Mouse (Mus musculus) MEL (cell line): ENCODE measurements around the gene Dnajb8. TPM values are rescaled to one million over a fixed set of nuclear protein-coding genes. Genes with fewer than 3 reads are reported as not detected.

Experiments
- DNase-seq: peaks from one replicate; pipeline ENCODE4 v3.0.0; 2011; ENCODE audit warnings: low read depth, low spot score
- H3K27ac ChIP-seq: 2 replicates; pipeline ENCODE4 v1.5.1; 2012; ENCODE audit warnings: low read depth, mild to moderate bottlenecking, control low read depth, low read length, moderate library complexity; ENCODE audit not compliant: control insufficient read depth
- H3K27me3 ChIP-seq, 2 experiments: fragments of 150-350 bp in 1 of 2; sonication (generic) in 1 of 2; 2 replicates each; pipeline ENCODE4 v1.6.1; 2012; ENCODE audit warnings: low read length in 2 of 2, mild to moderate bottlenecking in 2 of 2, improper control_type of control experiment in 1 of 2, moderate library complexity in 1 of 2; ENCODE audit not compliant: insufficient read depth in 2 of 2, control insufficient read depth in 1 of 2
- H3K36me3 ChIP-seq, 2 experiments: 2 replicates each; pipeline ENCODE4 v1.6.1; 2012 to 2014; ENCODE audit warnings: low read length in 2 of 2, improper control_type of control experiment in 1 of 2, inconsistent platforms in 1 of 2, mild to moderate bottlenecking in 1 of 2; ENCODE audit not compliant: insufficient read depth in 2 of 2, control insufficient read depth in 1 of 2
- H3K4me1 ChIP-seq, 2 experiments: fragments of 150-350 bp in 1 of 2; sonication (generic) in 1 of 2; 2 replicates each; pipeline ENCODE4 v1.6.1; 2012; ENCODE audit warnings: low read length in 2 of 2, improper control_type of control experiment in 1 of 2, mild to moderate bottlenecking in 1 of 2; ENCODE audit not compliant: insufficient read depth in 2 of 2, control insufficient read depth in 1 of 2
- H3K4me3 ChIP-seq, 2 experiments: fragments of 150-350 bp in 1 of 2; sonication (generic) in 1 of 2; 2 replicates each; pipeline ENCODE4 v1.5.1; 2012; ENCODE audit warnings: low read depth in 2 of 2, low read length in 2 of 2, mild to moderate bottlenecking in 2 of 2, moderate library complexity in 2 of 2, control low read depth in 1 of 2, improper control_type of control experiment in 1 of 2; ENCODE audit not compliant: control insufficient read depth in 1 of 2, insufficient read depth in 1 of 2
- H3K79me2 ChIP-seq: 2 replicates; pipeline ENCODE4 v1.6.1; 2012; ENCODE audit warnings: mild to moderate bottlenecking, low read length, moderate library complexity; ENCODE audit not compliant: control insufficient read depth, poor library complexity, insufficient read depth
- H3K9ac ChIP-seq: 2 replicates; pipeline ENCODE4 v1.6.1; 2012; ENCODE audit warnings: low read depth, mild to moderate bottlenecking, control low read depth, low read length, moderate library complexity; ENCODE audit not compliant: control insufficient read depth, poor library complexity, severe bottlenecking
- H3K9me3 ChIP-seq: fragments of 150-350 bp; sonication (generic); replicated peaks from 2 replicates; pipeline ENCODE4 v1.6.1; 2012; ENCODE audit warnings: mild to moderate bottlenecking, low read length, improper control_type of control experiment, moderate library complexity; ENCODE audit not compliant: insufficient read depth
- CHD2 ChIP-seq: IDR thresholded peaks from 2 replicates; pipeline ENCODE4 v1.6.1; 2011; ENCODE audit warnings: low read length, improper control_type of control experiment
- E2F4 ChIP-seq: IDR thresholded peaks from 2 replicates; pipeline ENCODE4 v1.6.1; 2011; ENCODE audit warnings: low read depth, low read length, improper control_type of control experiment, borderline replicate concordance
- ELF1 ChIP-seq: IDR thresholded peaks from 2 replicates; pipeline ENCODE4 v1.6.1; 2014; ENCODE audit warnings: low read depth, mild to moderate bottlenecking, inconsistent platforms, low read length, improper control_type of control experiment, moderate library complexity
- EP300 ChIP-seq, 2 experiments: IDR thresholded peaks; 2 replicates each; pipeline ENCODE4 v1.6.1; 2011; ENCODE audit warnings: improper control_type of control experiment in 2 of 2, low read length in 2 of 2, low read depth in 1 of 2, mild to moderate bottlenecking in 1 of 2
- ETS1 ChIP-seq: IDR thresholded peaks from 2 replicates; pipeline ENCODE4 v1.6.1; 2012; ENCODE audit warnings: low read depth, mild to moderate bottlenecking, inconsistent platforms, low read length, improper control_type of control experiment, moderate library complexity
- GABPA ChIP-seq: IDR thresholded peaks from 2 replicates; pipeline ENCODE4 v1.6.1; 2012; ENCODE audit warnings: low read depth, mild to moderate bottlenecking, inconsistent platforms, low read length, improper control_type of control experiment, moderate library complexity
- GATA1 ChIP-seq: IDR thresholded peaks from 2 replicates; pipeline ENCODE4 v1.6.1; 2011; ENCODE audit warnings: low read depth, low read length, improper control_type of control experiment
- HCFC1 ChIP-seq: IDR thresholded peaks from 2 replicates; pipeline ENCODE4 v1.6.1; 2012; ENCODE audit warnings: low read depth, mild to moderate bottlenecking, inconsistent platforms, low read length, improper control_type of control experiment, moderate library complexity
- JUND ChIP-seq: IDR thresholded peaks from 2 replicates; pipeline ENCODE4 v1.6.1; 2011; ENCODE audit warnings: low read depth, mild to moderate bottlenecking, improper control_type of control experiment, low read length
- KAT2A ChIP-seq: conservative IDR thresholded peaks from 2 replicates; pipeline ENCODE4 v1.6.1; 2012; ENCODE audit warnings: low read depth, low read length, improper control_type of control experiment, inconsistent platforms
- MAFK ChIP-seq: IDR thresholded peaks from 2 replicates; pipeline ENCODE4 v1.6.1; 2011; ENCODE audit warnings: low read depth, mild to moderate bottlenecking, low read length, improper control_type of control experiment, borderline replicate concordance
- MAZ ChIP-seq: IDR thresholded peaks from 2 replicates; pipeline ENCODE4 v1.6.1; 2012; ENCODE audit warnings: low read depth, mild to moderate bottlenecking, inconsistent platforms, low read length, improper control_type of control experiment
- MYB ChIP-seq: IDR thresholded peaks from 2 replicates; pipeline ENCODE4 v1.6.1; 2011; ENCODE audit warnings: mild to moderate bottlenecking, low read depth, low read length, improper control_type of control experiment
- MYC ChIP-seq: IDR thresholded peaks from 2 replicates; pipeline ENCODE4 v1.6.1; 2011; ENCODE audit warnings: low read depth, mild to moderate bottlenecking, low read length, improper control_type of control experiment, moderate library complexity
- NELFE ChIP-seq: IDR thresholded peaks from 2 replicates; pipeline ENCODE4 v1.6.1; 2011; ENCODE audit warnings: low read depth, low read length, improper control_type of control experiment
- NRF1 ChIP-seq: IDR thresholded peaks from 2 replicates; pipeline ENCODE4 v1.6.1; 2014; ENCODE audit warnings: low read depth, mild to moderate bottlenecking, inconsistent platforms, low read length, improper control_type of control experiment, moderate library complexity; ENCODE audit not compliant: poor library complexity, insufficient read depth, severe bottlenecking
- POLR2A ChIP-seq, 2 experiments: IDR thresholded peaks; 2 replicates each; pipeline ENCODE4 v1.6.1; 2011 to 2012; ENCODE audit warnings: low read length in 2 of 2, mild to moderate bottlenecking in 2 of 2, control low read depth in 1 of 2, improper control_type of control experiment in 1 of 2, low read depth in 1 of 2, moderate library complexity in 1 of 2; ENCODE audit not compliant: control insufficient read depth in 1 of 2, insufficient read depth in 1 of 2, poor library complexity in 1 of 2
- RAD21 ChIP-seq: IDR thresholded peaks from 2 replicates; pipeline ENCODE4 v1.6.1; 2011; ENCODE audit warnings: mild to moderate bottlenecking, low read depth, low read length, improper control_type of control experiment
- SMC3 ChIP-seq: IDR thresholded peaks from 2 replicates; pipeline ENCODE4 v1.6.1; 2011; ENCODE audit warnings: low read depth, low read length, improper control_type of control experiment
- TAL1 ChIP-seq: IDR thresholded peaks from 2 replicates; pipeline ENCODE4 v1.6.1; 2012; ENCODE audit warnings: mild to moderate bottlenecking, inconsistent platforms, low read length, moderate library complexity, mixed read lengths
- TBP ChIP-seq: IDR thresholded peaks from 2 replicates; pipeline ENCODE4 v1.8.0; 2011; ENCODE audit warnings: low read depth, low read length, improper control_type of control experiment
- TCF12 ChIP-seq: IDR thresholded peaks from 2 replicates; pipeline ENCODE4 v1.6.1; 2014; ENCODE audit warnings: low read depth, mild to moderate bottlenecking, inconsistent platforms, low read length, improper control_type of control experiment, moderate library complexity
- UBTF ChIP-seq: IDR thresholded peaks from 2 replicates; pipeline ENCODE4 v1.6.1; 2012; ENCODE audit warnings: low read depth, mild to moderate bottlenecking, inconsistent platforms, low read length, improper control_type of control experiment, moderate library complexity, borderline replicate concordance; ENCODE audit not compliant: insufficient read depth
- USF1 ChIP-seq: IDR thresholded peaks from 2 replicates; pipeline ENCODE4 v1.6.1; 2014; ENCODE audit warnings: low read depth, mild to moderate bottlenecking, inconsistent platforms, low read length, improper control_type of control experiment, moderate library complexity
- USF2 ChIP-seq, 2 experiments: IDR thresholded peaks; 2 replicates each; pipeline ENCODE4 v1.6.1; 2011 to 2012; ENCODE audit warnings: improper control_type of control experiment in 2 of 2, low read length in 2 of 2, borderline replicate concordance in 1 of 2, inconsistent platforms in 1 of 2, low read depth in 1 of 2, mild to moderate bottlenecking in 1 of 2; ENCODE audit not compliant: insufficient read depth in 1 of 2
- ZC3H11A ChIP-seq: IDR thresholded peaks from 2 replicates; pipeline ENCODE4 v1.6.1; 2012; ENCODE audit warnings: low read depth, mild to moderate bottlenecking, inconsistent platforms, low read length, improper control_type of control experiment
- ZKSCAN1 ChIP-seq: IDR thresholded peaks from 2 replicates; pipeline ENCODE4 v1.6.1; 2012; ENCODE audit warnings: low read depth, mild to moderate bottlenecking, inconsistent platforms, low read length, improper control_type of control experiment, moderate library complexity
- ZMIZ1 ChIP-seq: IDR thresholded peaks from 2 replicates; pipeline ENCODE4 v1.6.1; 2012; ENCODE audit warnings: low read depth, mild to moderate bottlenecking, inconsistent platforms, low read length, improper control_type of control experiment, moderate library complexity
- ZNF384 ChIP-seq: IDR thresholded peaks from 2 replicates; pipeline ENCODE4 v1.6.1; 2012; ENCODE audit warnings: low read depth, mild to moderate bottlenecking, inconsistent platforms, low read length, improper control_type of control experiment
- polyA plus RNA-seq, 2 experiments: library from polyadenylated mRNA; stranded (reverse) in 1 of 2; unstranded in 1 of 2; fragments of >175 nt in 1 of 2; fragments of >200 nt in 1 of 2; gene quantifications; 2 replicates each; pipeline versions ENCODE4 v1.2.1 to v1.2.4; 2012; ENCODE audit warnings: low replicate concordance in 2 of 2, low read depth in 1 of 2; ENCODE audit not compliant: insufficient read length in 2 of 2, insufficient read depth in 1 of 2, missing spikeins in 1 of 2
- total RNA-seq: library from RNA; depleted of rRNA; stranded (reverse); fragments of 300-350 nt; gene quantifications from 2 replicates; pipeline ENCODE4 v1.2.3, GENCODE M21; 2012

Gene Dnajb8
- total and polyA plus RNA-seq, 3 experiments = not detected

DNA sequence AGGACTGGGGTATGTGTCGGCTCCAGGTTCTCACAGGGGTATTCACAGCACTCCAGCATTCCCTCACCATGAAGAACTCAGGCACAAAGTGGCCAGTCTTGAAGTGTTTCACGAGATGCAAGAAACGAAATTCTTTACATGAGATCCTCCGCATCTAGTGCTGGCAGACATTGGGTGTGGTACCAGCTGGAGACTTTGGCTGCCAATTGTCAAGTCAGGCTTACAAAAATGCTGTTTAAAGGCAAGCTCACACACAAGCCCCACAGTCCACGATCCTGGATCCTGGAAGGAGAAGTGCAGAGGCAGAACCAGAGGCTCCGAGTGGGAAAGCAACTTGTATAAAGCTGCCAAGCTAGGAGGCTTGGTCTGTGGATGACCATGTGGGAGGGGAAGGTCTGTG lies 33.9 kb upstream of the Dnajb8 start:
- H3K4me3 ChIP-seq = no peak overlapping the region
- no peaks in the 10 kb centered on the region for H3K27me3 ChIP-seq
- TF ChIP-seq POLR2A (IDR thresholded peaks at IDR 0.05; ENCODE audit: control insufficient read depth in 1 of 2, insufficient read depth in 1 of 2, low read depth in 1 of 2, low read length in 2 of 2, poor library complexity in 1 of 2) (no peak), KAT2A (no peak), GABPA (no peak), NELFE (no peak), ZNF384 (no peak), CHD2 (no peak), MAZ (no peak), ZMIZ1 (no peak), SMC3 (no peak), EP300 (IDR thresholded peaks at IDR 0.05; ENCODE audit: low read depth in 1 of 2, low read length in 2 of 2) (no peak), TBP (no peak), MYC (no peak), TAL1 (no peak)
- H3K27ac ChIP-seq = no peak overlapping the region
- H3K79me2 ChIP-seq = peaks cover 9% of the 10 kb centered on the region
- no peaks in the 10 kb centered on the region for H3K9me3 ChIP-seq
- no peak overlapping the region for H3K9ac ChIP-seq
- H3K36me3 ChIP-seq = peaks cover 0 to 21% of the 10 kb centered on the region in 2 experiments; a peak in 2 of 4 replicates
- peaks cover 7 to 36% of the 10 kb centered on the region in 2 experiments for H3K4me1 ChIP-seq
- no peak for DNase-seq

GRCm38 (mm10) chr6:88189312-88190042 lies 32.6 kb upstream of the Dnajb8 start:
- peak; percentile 95 for DNase-seq
- peak overlapping the region; percentile 90 for H3K27ac ChIP-seq
- H3K9ac ChIP-seq = peak overlapping the region; percentile 76
- H3K27me3 ChIP-seq = no peaks in the 10 kb centered on the region
- H3K4me1 ChIP-seq = peaks cover 8 to 39% of the 10 kb centered on the region in 2 experiments
- H3K9me3 ChIP-seq = no peaks in the 10 kb centered on the region
- peaks cover 0 to 21% of the 10 kb centered on the region in 2 experiments; a peak in 2 of 4 replicates for H3K36me3 ChIP-seq
- H3K4me3 ChIP-seq = peak overlapping the region; percentile 27 to 56
- peaks cover 19% of the 10 kb centered on the region for H3K79me2 ChIP-seq
- TF ChIP-seq RAD21 = peak; percentile 98
- TF ChIP-seq TAL1 = no peak
- peak; percentile 83 for TF ChIP-seq GATA1
- TF ChIP-seq USF1 = 0 out of 2 replicates have a peak, but pooled peaks have one; percentile 45
- TF ChIP-seq JUND = no peak
- TF ChIP-seq ETS1 = peak; percentile 78
- TF ChIP-seq HCFC1 = peak; percentile 70
- TF ChIP-seq MAFK = no peak
- TF ChIP-seq ZKSCAN1 = peak; percentile 95
- TF ChIP-seq KAT2A = no peak
- TF ChIP-seq MYB = no peak
- peak; percentile 16; the same call in 1 of the 2 replicates for TF ChIP-seq TBP
- TF ChIP-seq MAZ = peak; percentile 97
- TF ChIP-seq CHD2 = no peak
- peak; percentile 74 for TF ChIP-seq NELFE
- no peak; the same call in 1 of the 2 replicates for TF ChIP-seq NRF1
- no peak for TF ChIP-seq TCF12
- no peak for TF ChIP-seq MYC
- TF ChIP-seq POLR2A (IDR thresholded peaks at IDR 0.05; ENCODE audit: control insufficient read depth in 1 of 2, insufficient read depth in 1 of 2, low read depth in 1 of 2, low read length in 2 of 2, poor library complexity in 1 of 2) = peak in 1 of 2 experiments; percentile 70; a peak in 2 of 4 replicates
- TF ChIP-seq UBTF = no peak
- TF ChIP-seq USF2 (IDR thresholded peaks at IDR 0.05; ENCODE audit: borderline replicate concordance in 1 of 2, insufficient read depth in 1 of 2, low read depth in 1 of 2, low read length in 2 of 2) = no peak
- TF ChIP-seq E2F4 = no peak; the same call in 1 of the 2 replicates
- TF ChIP-seq ZC3H11A = peak; percentile 94
- peak; percentile 72 for TF ChIP-seq ELF1
